Mouse (Mus musculus) MEL (cell line): ENCODE results near the gene Bmp2. TPM values are rescaled to one million over a fixed set of nuclear protein-coding genes. Genes with fewer than 3 reads are reported as not detected.

Experiments
- DNase-seq: peaks from one replicate; pipeline ENCODE4 v3.0.0; 2011; ENCODE audit warnings: low read depth, low spot score
- H3K27ac ChIP-seq: 2 replicates; pipeline ENCODE4 v1.5.1; 2012; ENCODE audit warnings: low read depth, mild to moderate bottlenecking, control low read depth, low read length, moderate library complexity; ENCODE audit not compliant: control insufficient read depth
- H3K27me3 ChIP-seq, 2 experiments: fragments of 150-350 bp in 1 of 2; sonication (generic) in 1 of 2; 2 replicates each; pipeline ENCODE4 v1.6.1; 2012; ENCODE audit warnings: low read length in 2 of 2, mild to moderate bottlenecking in 2 of 2, improper control_type of control experiment in 1 of 2, moderate library complexity in 1 of 2; ENCODE audit not compliant: insufficient read depth in 2 of 2, control insufficient read depth in 1 of 2
- H3K36me3 ChIP-seq, 2 experiments: 2 replicates each; pipeline ENCODE4 v1.6.1; 2012 to 2014; ENCODE audit warnings: low read length in 2 of 2, improper control_type of control experiment in 1 of 2, inconsistent platforms in 1 of 2, mild to moderate bottlenecking in 1 of 2; ENCODE audit not compliant: insufficient read depth in 2 of 2, control insufficient read depth in 1 of 2
- H3K4me1 ChIP-seq, 2 experiments: fragments of 150-350 bp in 1 of 2; sonication (generic) in 1 of 2; 2 replicates each; pipeline ENCODE4 v1.6.1; 2012; ENCODE audit warnings: low read length in 2 of 2, improper control_type of control experiment in 1 of 2, mild to moderate bottlenecking in 1 of 2; ENCODE audit not compliant: insufficient read depth in 2 of 2, control insufficient read depth in 1 of 2
- H3K4me3 ChIP-seq, 2 experiments: fragments of 150-350 bp in 1 of 2; sonication (generic) in 1 of 2; 2 replicates each; pipeline ENCODE4 v1.5.1; 2012; ENCODE audit warnings: low read depth in 2 of 2, low read length in 2 of 2, mild to moderate bottlenecking in 2 of 2, moderate library complexity in 2 of 2, control low read depth in 1 of 2, improper control_type of control experiment in 1 of 2; ENCODE audit not compliant: control insufficient read depth in 1 of 2, insufficient read depth in 1 of 2
- H3K79me2 ChIP-seq: 2 replicates; pipeline ENCODE4 v1.6.1; 2012; ENCODE audit warnings: mild to moderate bottlenecking, low read length, moderate library complexity; ENCODE audit not compliant: control insufficient read depth, poor library complexity, insufficient read depth
- H3K9ac ChIP-seq: 2 replicates; pipeline ENCODE4 v1.6.1; 2012; ENCODE audit warnings: low read depth, mild to moderate bottlenecking, control low read depth, low read length, moderate library complexity; ENCODE audit not compliant: control insufficient read depth, poor library complexity, severe bottlenecking
- H3K9me3 ChIP-seq: fragments of 150-350 bp; sonication (generic); replicated peaks from 2 replicates; pipeline ENCODE4 v1.6.1; 2012; ENCODE audit warnings: mild to moderate bottlenecking, low read length, improper control_type of control experiment, moderate library complexity; ENCODE audit not compliant: insufficient read depth
- BHLHE40 ChIP-seq: IDR thresholded peaks from 2 replicates; pipeline ENCODE4 v1.6.1; 2012; ENCODE audit warnings: low read depth, mild to moderate bottlenecking, inconsistent platforms, low read length, improper control_type of control experiment, borderline replicate concordance
- CTCF ChIP-seq, 3 experiments: IDR thresholded peaks in 2 of 3; conservative IDR thresholded peaks in 1 of 3; 2 replicates each; pipeline ENCODE4 v1.5.1; 2011 to 2012; ENCODE audit warnings: low read length in 3 of 3, low read depth in 2 of 3, mild to moderate bottlenecking in 2 of 3, improper control_type of control experiment in 1 of 3, inconsistent platforms in 1 of 3, mixed read lengths in 1 of 3, moderate library complexity in 1 of 3; ENCODE audit not compliant: control insufficient read depth in 1 of 3, insufficient read depth in 1 of 3, poor library complexity in 1 of 3, severe bottlenecking in 1 of 3
- E2F4 ChIP-seq: IDR thresholded peaks from 2 replicates; pipeline ENCODE4 v1.6.1; 2011; ENCODE audit warnings: low read depth, low read length, improper control_type of control experiment, borderline replicate concordance
- ELF1 ChIP-seq: IDR thresholded peaks from 2 replicates; pipeline ENCODE4 v1.6.1; 2014; ENCODE audit warnings: low read depth, mild to moderate bottlenecking, inconsistent platforms, low read length, improper control_type of control experiment, moderate library complexity
- EP300 ChIP-seq, 2 experiments: IDR thresholded peaks; 2 replicates each; pipeline ENCODE4 v1.6.1; 2011; ENCODE audit warnings: improper control_type of control experiment in 2 of 2, low read length in 2 of 2, low read depth in 1 of 2, mild to moderate bottlenecking in 1 of 2
- GABPA ChIP-seq: IDR thresholded peaks from 2 replicates; pipeline ENCODE4 v1.6.1; 2012; ENCODE audit warnings: low read depth, mild to moderate bottlenecking, inconsistent platforms, low read length, improper control_type of control experiment, moderate library complexity
- HCFC1 ChIP-seq: IDR thresholded peaks from 2 replicates; pipeline ENCODE4 v1.6.1; 2012; ENCODE audit warnings: low read depth, mild to moderate bottlenecking, inconsistent platforms, low read length, improper control_type of control experiment, moderate library complexity
- MAX ChIP-seq: IDR thresholded peaks from 2 replicates; pipeline ENCODE4 v1.6.1; 2011; ENCODE audit warnings: low read length, improper control_type of control experiment
- MYB ChIP-seq: IDR thresholded peaks from 2 replicates; pipeline ENCODE4 v1.6.1; 2011; ENCODE audit warnings: mild to moderate bottlenecking, low read depth, low read length, improper control_type of control experiment
- NRF1 ChIP-seq: IDR thresholded peaks from 2 replicates; pipeline ENCODE4 v1.6.1; 2014; ENCODE audit warnings: low read depth, mild to moderate bottlenecking, inconsistent platforms, low read length, improper control_type of control experiment, moderate library complexity; ENCODE audit not compliant: poor library complexity, insufficient read depth, severe bottlenecking
- SIN3A ChIP-seq: IDR thresholded peaks from 2 replicates; pipeline ENCODE4 v1.6.1; 2012; ENCODE audit warnings: low read length, improper control_type of control experiment, inconsistent platforms
- TAL1 ChIP-seq: IDR thresholded peaks from 2 replicates; pipeline ENCODE4 v1.6.1; 2012; ENCODE audit warnings: mild to moderate bottlenecking, inconsistent platforms, low read length, moderate library complexity, mixed read lengths
- TCF12 ChIP-seq: IDR thresholded peaks from 2 replicates; pipeline ENCODE4 v1.6.1; 2014; ENCODE audit warnings: low read depth, mild to moderate bottlenecking, inconsistent platforms, low read length, improper control_type of control experiment, moderate library complexity
- USF2 ChIP-seq, 2 experiments: IDR thresholded peaks; 2 replicates each; pipeline ENCODE4 v1.6.1; 2011 to 2012; ENCODE audit warnings: improper control_type of control experiment in 2 of 2, low read length in 2 of 2, borderline replicate concordance in 1 of 2, inconsistent platforms in 1 of 2, low read depth in 1 of 2, mild to moderate bottlenecking in 1 of 2; ENCODE audit not compliant: insufficient read depth in 1 of 2
- ZNF384 ChIP-seq: IDR thresholded peaks from 2 replicates; pipeline ENCODE4 v1.6.1; 2012; ENCODE audit warnings: low read depth, mild to moderate bottlenecking, inconsistent platforms, low read length, improper control_type of control experiment
- polyA plus RNA-seq, 2 experiments: library from polyadenylated mRNA; stranded (reverse) in 1 of 2; unstranded in 1 of 2; fragments of >175 nt in 1 of 2; fragments of >200 nt in 1 of 2; gene quantifications; 2 replicates each; pipeline versions ENCODE4 v1.2.1 to v1.2.4; 2012; ENCODE audit warnings: low replicate concordance in 2 of 2, low read depth in 1 of 2; ENCODE audit not compliant: insufficient read length in 2 of 2, insufficient read depth in 1 of 2, missing spikeins in 1 of 2
- total RNA-seq: library from RNA; depleted of rRNA; stranded (reverse); fragments of 300-350 nt; gene quantifications from 2 replicates; pipeline ENCODE4 v1.2.3, GENCODE M21; 2012

Gene Bmp2
- total and polyA plus RNA-seq, 3 experiments = not detected

GRCm38 (mm10) chr2:133525621-133526181 lies 26.3 kb upstream of the Bmp2 start:
- no peak for DNase-seq
- Histone ChIP-seq H3K9me3 (no peaks in the 10 kb centered on the region), H3K27me3 (no peaks in the 10 kb centered on the region), H3K79me2 (no peaks in the 10 kb centered on the region), H3K4me3 (no peak overlapping the region), H3K27ac (no peak overlapping the region), H3K9ac (no peak overlapping the region), H3K36me3 (no peaks in the 10 kb centered on the region), H3K4me1 (no peaks in the 10 kb centered on the region)
- TF ChIP-seq HCFC1 = no peak

GRCm38 (mm10) chr2:133529396-133529795 lies 22.6 kb upstream of the Bmp2 start:
- no peaks in the 10 kb centered on the region for H3K36me3 ChIP-seq
- H3K9ac ChIP-seq = no peak overlapping the region
- no peak overlapping the region for H3K4me3 ChIP-seq
- no peaks in the 10 kb centered on the region for H3K9me3 ChIP-seq
- no peak for DNase-seq
- H3K79me2 ChIP-seq = no peaks in the 10 kb centered on the region
- H3K4me1 ChIP-seq = no peaks in the 10 kb centered on the region
- TF ChIP-seq TAL1 (no peak), USF2 (IDR thresholded peaks at IDR 0.05; ENCODE audit: borderline replicate concordance in 1 of 2, insufficient read depth in 1 of 2, low read depth in 1 of 2, low read length in 2 of 2) (no peak), ELF1 (no peak), MYB (no peak), CTCF (IDR thresholded peaks at IDR 0.05 in 2 of 3, conservative IDR thresholded peaks at IDR 0.05 in 1 of 3; ENCODE audit: control insufficient read depth in 1 of 3, insufficient read depth in 1 of 3, low read depth in 2 of 3, low read length in 3 of 3, poor library complexity in 1 of 3, severe bottlenecking in 1 of 3) (no peak), MAX (no peak), SIN3A (no peak), TCF12 (no peak), E2F4 (no peak), NRF1 (no peak), ZNF384 (no peak), BHLHE40 (no peak), EP300 (IDR thresholded peaks at IDR 0.05; ENCODE audit: low read depth in 1 of 2, low read length in 2 of 2) (no peak), GABPA (no peak)
- H3K27me3 ChIP-seq = no peaks in the 10 kb centered on the region
- H3K27ac ChIP-seq = no peak overlapping the region
